Mouse (Mus musculus): ENCODE measurements at regions not wholly inside any gene's neighbourhood (a gene's known extent, or its start where the extent isn't known, plus 50 kb on each side); places are given as distances from the start of the nearest gene placed in this dataset.

DNA sequence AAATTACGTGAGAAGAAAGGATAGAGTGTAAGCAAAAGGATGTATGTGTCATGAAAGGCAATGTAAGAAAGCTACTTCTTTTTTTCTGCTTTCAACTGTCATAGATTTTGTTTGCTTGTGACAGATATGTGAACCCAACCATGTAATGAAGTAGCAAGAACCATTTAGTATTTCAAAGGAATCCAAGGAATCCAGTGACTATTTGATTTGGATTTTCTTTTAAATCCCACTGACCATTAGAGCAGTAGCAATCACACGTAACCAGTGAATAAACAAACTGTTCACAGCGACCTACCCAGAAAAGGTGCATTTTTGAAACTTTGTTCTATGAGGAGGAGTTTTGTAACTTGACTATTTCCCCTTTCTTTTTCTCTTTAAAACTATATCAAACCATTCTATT lies 981.2 kb upstream of the Luzp2 start:
- Histone ChIP-seq H3K27ac (ENCODE audit: insufficient read depth, low read depth, low read length) (no peak overlapping the region), H3K4me1 (ENCODE audit: control insufficient read depth, insufficient read depth, low read length) (no peaks in the 10 kb centered on the region), H3K4me3 (ENCODE audit: insufficient read depth, low read depth, low read length) (no peak overlapping the region)
- TF ChIP-seq CTCF (IDR thresholded peaks at IDR 0.05; ENCODE audit: insufficient read depth, low read depth, low read length) (no peak), POLR2A (IDR thresholded peaks at IDR 0.05; ENCODE audit: insufficient read depth, low read depth, low read length) (no peak)
- WGBS, result 78% methylated on average over 3 of the region's 3 CpGs

DNA sequence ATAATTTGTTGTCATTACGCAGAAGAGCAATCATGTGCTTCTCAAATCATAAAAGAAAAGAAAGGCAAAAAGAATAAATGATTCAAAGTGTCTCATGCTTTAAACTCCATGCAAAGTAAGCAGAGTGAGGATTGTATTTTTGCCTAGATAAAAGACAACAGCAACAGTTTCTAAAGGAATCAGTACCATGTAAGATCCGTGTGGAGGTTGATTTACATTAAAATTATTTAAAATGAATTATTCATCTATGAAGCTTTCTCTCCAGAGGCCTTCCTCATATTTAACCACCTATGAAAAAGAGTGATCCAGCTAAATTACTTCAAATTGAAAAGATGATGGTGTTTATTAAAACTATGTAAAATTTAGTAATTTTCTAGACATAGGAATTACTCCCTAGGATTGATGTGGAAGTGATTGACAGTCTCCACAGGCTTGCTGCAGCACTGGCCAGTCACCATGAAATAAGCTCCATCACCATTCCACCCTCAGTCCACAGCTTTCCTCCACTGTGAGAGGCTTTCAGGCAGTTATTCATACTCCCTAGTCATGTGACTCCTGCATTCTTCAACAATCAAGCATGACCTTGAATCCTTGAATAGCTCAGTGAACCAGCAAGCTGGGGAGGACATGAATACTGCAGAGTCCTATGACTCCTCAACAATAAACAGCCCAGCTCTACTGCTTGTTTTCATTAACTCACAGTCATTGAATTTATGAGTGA lies 962.7 kb upstream of the Luzp2 start:
- no peak overlapping the region for H3K27ac ChIP-seq (ENCODE audit: insufficient read depth, low read depth, low read length)
- H3K4me3 ChIP-seq (ENCODE audit: insufficient read depth, low read depth, low read length), result no peak overlapping the region
- H3K4me1 ChIP-seq (ENCODE audit: control insufficient read depth, insufficient read depth, low read length), result no peaks in the 10 kb centered on the region
- 78% methylated on average over 2 of the region's 2 CpGs for WGBS
- no peak for TF ChIP-seq CTCF (IDR thresholded peaks at IDR 0.05; ENCODE audit: insufficient read depth, low read depth, low read length)
- no peak for TF ChIP-seq POLR2A (IDR thresholded peaks at IDR 0.05; ENCODE audit: insufficient read depth, low read depth, low read length)

DNA sequence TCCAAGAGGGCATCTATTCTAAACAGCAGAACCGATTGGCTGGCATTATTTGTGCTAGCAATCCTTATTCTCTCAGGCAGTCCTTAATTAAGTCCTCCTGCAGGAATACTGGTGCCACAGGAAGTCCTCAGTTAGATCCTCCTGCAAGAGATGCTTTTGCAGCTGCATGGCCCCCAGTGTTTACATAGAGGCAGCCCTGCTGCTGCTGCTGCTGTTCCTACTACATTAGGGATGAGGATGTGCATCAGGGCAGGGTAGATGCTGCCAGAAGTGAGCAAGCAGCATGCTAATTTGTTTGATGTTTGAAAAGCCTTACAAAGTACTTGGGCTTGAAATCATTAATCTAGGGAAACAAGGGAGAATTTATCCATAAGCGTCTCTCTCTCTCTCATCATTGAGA lies 922.3 kb upstream of the Luzp2 start:
- WGBS, result 14% methylated on average over 2 of the region's 2 CpGs
- H3K4me1 ChIP-seq (ENCODE audit: control insufficient read depth, insufficient read depth, low read length), result peaks cover 3% of the 10 kb centered on the region; the same call in 1 of the 2 replicates
- H3K27ac ChIP-seq (ENCODE audit: insufficient read depth, low read depth, low read length), result peak overlapping the region; percentile 51; the same call in 1 of the 2 replicates
- H3K4me3 ChIP-seq (ENCODE audit: insufficient read depth, low read depth, low read length), result no peak overlapping the region
- TF ChIP-seq POLR2A (IDR thresholded peaks at IDR 0.05; ENCODE audit: insufficient read depth, low read depth, low read length), result no peak
- TF ChIP-seq CTCF (IDR thresholded peaks at IDR 0.05; ENCODE audit: insufficient read depth, low read depth, low read length), result no peak

DNA sequence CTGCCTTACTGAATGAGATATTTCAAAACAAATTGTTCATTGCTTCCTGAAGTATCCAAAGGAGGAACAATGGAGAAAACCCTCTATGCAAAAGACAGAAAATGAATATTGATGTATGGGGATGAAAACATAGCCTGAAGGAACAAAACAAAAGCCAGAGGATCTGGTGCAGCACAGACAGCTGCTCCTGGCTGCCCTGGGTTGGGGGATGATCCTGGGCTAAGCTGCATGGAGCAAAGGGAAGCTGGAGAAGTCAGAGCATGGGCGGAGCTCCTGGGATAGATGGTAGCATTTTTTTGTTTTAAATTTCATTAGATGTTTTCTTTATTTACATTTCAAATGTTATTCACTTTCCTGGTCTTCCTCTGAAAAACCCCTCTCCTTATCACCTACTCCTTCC lies 879.6 kb upstream of the Luzp2 start:
- no peak overlapping the region for H3K4me3 ChIP-seq (ENCODE audit: insufficient read depth, low read depth, low read length)
- TF ChIP-seq POLR2A (IDR thresholded peaks at IDR 0.05; ENCODE audit: insufficient read depth, low read depth, low read length) (no peak), CTCF (IDR thresholded peaks at IDR 0.05; ENCODE audit: insufficient read depth, low read depth, low read length) (no peak)
- no peak overlapping the region for H3K27ac ChIP-seq (ENCODE audit: insufficient read depth, low read depth, low read length)
- H3K4me1 ChIP-seq (ENCODE audit: control insufficient read depth, insufficient read depth, low read length), result no peaks in the 10 kb centered on the region
- 81% methylated on average over 1 of the region's 1 CpGs for WGBS

DNA sequence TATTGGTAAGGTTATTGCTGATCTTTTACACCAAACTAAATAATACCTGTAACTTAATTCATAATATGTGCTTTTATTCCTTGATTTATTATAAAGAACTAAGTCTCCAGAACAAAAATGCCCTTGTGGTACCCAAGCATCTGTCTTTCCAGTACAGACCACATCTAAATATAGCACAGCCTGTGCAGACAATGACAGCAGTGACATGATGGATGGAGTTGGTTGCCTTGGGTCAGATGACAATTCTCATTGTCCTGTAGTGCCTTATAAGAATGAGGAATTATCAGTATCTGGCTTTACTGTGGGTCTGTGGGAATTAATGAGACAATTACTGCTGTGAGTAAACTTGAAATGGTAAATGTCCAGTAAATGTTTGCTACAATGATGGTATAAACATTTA lies 859.8 kb upstream of the Luzp2 start:
- TF ChIP-seq POLR2A (IDR thresholded peaks at IDR 0.05; ENCODE audit: insufficient read depth, low read depth, low read length) (no peak), CTCF (IDR thresholded peaks at IDR 0.05; ENCODE audit: insufficient read depth, low read depth, low read length) (no peak)
- Histone ChIP-seq H3K4me1 (ENCODE audit: control insufficient read depth, insufficient read depth, low read length) (no peaks in the 10 kb centered on the region), H3K4me3 (ENCODE audit: insufficient read depth, low read depth, low read length) (no peak overlapping the region), H3K27ac (ENCODE audit: insufficient read depth, low read depth, low read length) (no peak overlapping the region)

DNA sequence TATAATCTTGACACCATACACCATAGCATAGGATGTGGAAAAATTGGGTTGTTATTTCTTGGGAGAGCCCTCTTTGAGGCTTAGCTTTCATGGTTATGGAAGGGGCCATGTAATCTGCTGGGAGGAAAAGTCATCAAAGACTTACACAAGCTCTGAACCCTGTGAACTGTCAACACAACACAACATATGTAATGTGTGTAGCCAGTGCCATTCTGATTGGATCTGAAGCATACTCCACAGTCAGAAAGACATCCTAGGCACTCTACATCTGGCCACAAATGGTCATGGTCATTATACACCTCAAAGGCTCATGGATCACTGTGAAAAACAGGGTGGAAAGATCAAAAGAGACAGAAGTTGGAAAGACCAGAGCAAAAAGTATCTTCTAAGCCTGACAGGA lies 839.3 kb upstream of the Luzp2 start:
- H3K27ac ChIP-seq (ENCODE audit: insufficient read depth, low read depth, low read length), result no peak overlapping the region
- H3K4me1 ChIP-seq (ENCODE audit: control insufficient read depth, insufficient read depth, low read length), result no peaks in the 10 kb centered on the region
- TF ChIP-seq CTCF (IDR thresholded peaks at IDR 0.05; ENCODE audit: insufficient read depth, low read depth, low read length) (no peak), POLR2A (IDR thresholded peaks at IDR 0.05; ENCODE audit: insufficient read depth, low read depth, low read length) (no peak)
- H3K4me3 ChIP-seq (ENCODE audit: insufficient read depth, low read depth, low read length), result no peak overlapping the region

DNA sequence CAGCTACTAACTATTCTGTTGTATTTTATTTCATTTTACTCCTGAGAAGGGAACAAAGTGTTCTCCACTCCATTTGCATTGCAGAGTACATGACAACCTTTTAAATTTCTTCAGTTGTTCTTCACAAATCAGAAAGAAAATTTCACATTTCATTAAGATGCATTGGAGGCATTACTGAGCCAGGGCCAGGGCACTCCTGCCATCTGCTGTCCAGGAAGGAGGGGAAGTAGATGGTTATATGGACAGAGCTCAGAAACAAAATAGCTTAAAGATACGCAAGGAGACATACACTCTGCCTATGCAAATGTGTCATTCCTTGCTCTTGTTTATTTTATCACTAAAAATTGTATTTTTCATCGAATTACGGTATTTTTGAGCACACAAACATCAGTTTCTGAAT lies 826.6 kb upstream of the Luzp2 start:
- no peak overlapping the region for H3K4me3 ChIP-seq (ENCODE audit: insufficient read depth, low read depth, low read length)
- TF ChIP-seq POLR2A (IDR thresholded peaks at IDR 0.05; ENCODE audit: insufficient read depth, low read depth, low read length) (no peak), CTCF (IDR thresholded peaks at IDR 0.05; ENCODE audit: insufficient read depth, low read depth, low read length) (no peak)
- no peaks in the 10 kb centered on the region for H3K4me1 ChIP-seq (ENCODE audit: control insufficient read depth, insufficient read depth, low read length)
- no peak overlapping the region for H3K27ac ChIP-seq (ENCODE audit: insufficient read depth, low read depth, low read length)
- WGBS, result 79% methylated on average over 3 of the region's 3 CpGs

All from olfactory bulb, adult 2 months (tissue).